Mouse (Mus musculus) heart, embryonic 15.5 days (tissue): ENCODE data around the gene Klhl4. TPM values are rescaled to one million over a fixed set of nuclear protein-coding genes. Genes with fewer than 3 reads are reported as not detected.

Source experiments
- ATAC-seq: fragments of 200-750 bp; cut with Nextera tagmentation; replicated peaks from 2 replicates; pipeline ENCODE4 v1.8.0; 2017; ENCODE audit warnings: low read depth, moderate TSS enrichment; ENCODE audit not compliant: insufficient number of reproducible peaks, insufficient read depth, low FRiP score
- H3K27ac ChIP-seq: fragments of 300-500 bp; sonication (generic); 2 replicates; pipeline ENCODE4 v1.5.1; 2015; ENCODE audit warnings: mild to moderate bottlenecking, inconsistent platforms
- H3K27me3 ChIP-seq: fragments of 300-500 bp; sonication (generic); 2 replicates; pipeline ENCODE4 v1.6.1; 2015; ENCODE audit warnings: inconsistent platforms
- H3K36me3 ChIP-seq: fragments of 300-500 bp; sonication (generic); 2 replicates; pipeline ENCODE4 v1.6.1; 2015; ENCODE audit warnings: mild to moderate bottlenecking, inconsistent platforms
- H3K4me1 ChIP-seq: fragments of 300-500 bp; sonication (generic); replicated peaks from 2 replicates; pipeline ENCODE4 v1.6.1; 2015; ENCODE audit warnings: inconsistent platforms
- H3K4me2 ChIP-seq: fragments of 300-500 bp; sonication (generic); 2 replicates; pipeline ENCODE4 v1.6.1; 2015; ENCODE audit warnings: inconsistent platforms, mild to moderate bottlenecking, moderate library complexity
- H3K4me3 ChIP-seq: fragments of 300-500 bp; sonication (generic); 2 replicates; pipeline ENCODE4 v1.5.1; 2015; ENCODE audit warnings: mild to moderate bottlenecking, inconsistent platforms
- H3K9ac ChIP-seq: fragments of 300-500 bp; sonication (generic); 2 replicates; pipeline ENCODE4 v1.6.1; 2015; ENCODE audit warnings: mild to moderate bottlenecking, inconsistent platforms
- H3K9me3 ChIP-seq: fragments of 300-500 bp; sonication (generic); replicated peaks from 2 replicates; pipeline ENCODE4 v1.6.1; 2016; ENCODE audit warnings: inconsistent platforms
- WGBS: fragments of 180-500 bp; shearing (Covaris S2); methylation state at CpG from one replicate; pipeline ENCODE4 v1.1.7; 2015; ENCODE audit warnings: mixed read lengths; 5-methylcytosine and 5-hydroxymethylcytosine counted together
- polyA plus RNA-seq: library from polyadenylated mRNA; unstranded; fragments of >200 nt; fragmentation: Nextera tagmentation; extraction: Ambion mirVana; gene quantifications from 2 replicates; pipeline ENCODE4 v1.2.1, GENCODE M21; 2015

Gene Klhl4
- 29.0 and 31.0 TPM in 2 replicates for polyA plus RNA-seq

DNA sequence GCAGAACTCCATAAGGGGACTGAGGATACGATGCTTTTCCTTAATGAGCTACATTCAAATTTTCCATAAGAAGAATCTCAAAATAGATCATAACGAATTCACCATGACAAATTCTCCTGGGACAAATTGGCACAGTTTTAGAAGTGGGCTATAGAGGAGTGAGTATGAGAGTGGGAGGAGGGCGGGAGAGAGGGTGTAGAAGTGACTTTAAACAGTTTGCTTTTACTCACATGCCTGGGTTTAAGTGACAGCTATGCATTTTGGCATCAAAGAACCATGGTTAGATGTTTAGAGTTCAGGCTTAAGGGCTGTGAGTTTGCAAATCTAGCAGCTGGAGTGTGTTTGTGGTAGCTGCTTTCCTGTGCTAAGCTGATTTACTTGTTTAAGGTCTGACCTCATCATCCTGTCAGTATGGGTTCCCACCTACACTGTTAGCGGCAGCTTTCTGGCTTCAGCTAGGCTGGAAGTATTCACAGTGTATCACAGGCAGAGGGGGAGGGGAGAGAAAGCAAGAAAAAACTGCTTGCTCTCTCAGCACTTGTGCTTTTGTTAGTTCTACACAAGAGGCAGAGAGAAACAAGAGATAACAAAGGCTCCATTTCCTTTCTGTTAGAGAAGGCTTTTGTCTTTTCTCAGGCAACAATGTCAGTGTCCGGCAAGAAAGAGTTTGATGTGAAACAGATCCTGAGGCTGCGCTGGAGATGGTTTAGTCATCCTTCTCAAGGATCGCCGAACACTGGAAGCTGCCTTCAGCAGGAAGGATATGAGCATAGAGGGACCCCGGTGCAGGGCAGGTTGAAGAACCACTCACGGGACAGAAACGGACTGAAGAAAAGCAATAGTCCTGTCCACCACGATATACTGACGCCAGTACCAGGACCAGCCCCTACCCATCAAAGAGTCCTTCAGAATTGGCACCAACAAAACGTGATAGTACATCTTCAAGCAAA, at the start of gene Klhl4:
TSS of gene Klhl4 (plus strand) at position 552 of the 950 bp plus-strand sequence.
- Histone ChIP-seq H3K4me1 (no peaks in the 10 kb centered on the region), H3K36me3 (no peaks in the 10 kb centered on the region), H3K9ac (no peak within 1 kb of the TSS)

DNA sequence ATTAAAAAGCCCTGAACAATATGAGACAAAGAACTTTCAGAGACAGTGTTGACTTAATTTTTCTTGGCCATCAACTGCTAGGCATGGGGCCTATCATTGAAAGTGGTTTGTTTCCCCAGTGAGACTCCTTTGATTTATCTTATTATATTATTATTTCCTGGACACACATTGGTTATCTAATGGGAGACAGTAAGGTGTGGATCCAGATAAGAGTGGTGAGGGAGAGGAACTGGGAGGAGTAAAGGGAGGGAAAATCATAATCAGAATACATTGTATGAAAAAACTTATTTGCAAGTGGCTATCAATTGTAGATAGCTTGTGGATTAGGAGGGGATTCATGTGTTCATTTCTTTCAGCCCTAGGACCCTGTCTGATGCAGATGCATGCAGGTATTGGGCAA, 10.0 kb downstream of the Klhl4 start:
- no peaks in the 10 kb centered on the region for H3K36me3 ChIP-seq
- H3K9ac ChIP-seq, result no peak overlapping the region
- no peaks in the 10 kb centered on the region for H3K9me3 ChIP-seq
- no peak overlapping the region for H3K4me2 ChIP-seq
- H3K27me3 ChIP-seq, result no peaks in the 10 kb centered on the region
- no peak overlapping the region for H3K4me3 ChIP-seq
- H3K4me1 ChIP-seq, result no peaks in the 10 kb centered on the region
- ATAC-seq, result no peak
- no peak overlapping the region for H3K27ac ChIP-seq

More for the DNA sequence above, at the start of gene Klhl4:
- no peaks in the 10 kb centered on the region for H3K9me3 ChIP-seq
- WGBS, result 26% methylated on average over 14 of the region's 14 CpGs
- H3K4me2 ChIP-seq, result peak within 1 kb of the TSS; percentile 57
- H3K27me3 ChIP-seq, result no peaks in the 10 kb centered on the region
- peak; percentile 86 for ATAC-seq
- H3K4me3 ChIP-seq, result peak within 1 kb of the TSS; percentile 43
- H3K27ac ChIP-seq, result peak within 1 kb of the TSS; percentile 72

DNA sequence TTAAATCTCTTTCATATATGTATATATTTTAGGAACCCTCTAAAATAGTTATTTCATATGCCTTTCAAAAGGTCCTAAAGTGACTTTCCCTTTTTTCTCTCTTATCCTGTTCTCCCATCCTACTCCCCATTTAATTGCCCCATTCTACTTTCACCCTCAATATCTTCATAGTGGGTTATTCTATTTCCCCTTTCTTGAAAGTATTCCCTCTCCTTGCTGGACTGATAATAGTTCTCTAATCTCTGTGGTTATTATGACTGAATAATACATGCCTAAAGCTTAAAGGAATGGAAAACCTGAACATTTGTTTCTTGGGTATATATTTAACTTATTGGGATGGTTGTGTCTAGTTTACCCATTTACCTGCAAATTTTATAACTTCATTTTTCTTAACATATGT, 12.6 kb downstream of the Klhl4 start:
- Histone ChIP-seq H3K27me3 (no peaks in the 10 kb centered on the region), H3K4me3 (no peak overlapping the region), H3K4me1 (no peaks in the 10 kb centered on the region), H3K4me2 (no peak overlapping the region), H3K9ac (no peak overlapping the region), H3K36me3 (no peaks in the 10 kb centered on the region), H3K27ac (no peak overlapping the region), H3K9me3 (no peaks in the 10 kb centered on the region)
- ATAC-seq, result no peak

DNA sequence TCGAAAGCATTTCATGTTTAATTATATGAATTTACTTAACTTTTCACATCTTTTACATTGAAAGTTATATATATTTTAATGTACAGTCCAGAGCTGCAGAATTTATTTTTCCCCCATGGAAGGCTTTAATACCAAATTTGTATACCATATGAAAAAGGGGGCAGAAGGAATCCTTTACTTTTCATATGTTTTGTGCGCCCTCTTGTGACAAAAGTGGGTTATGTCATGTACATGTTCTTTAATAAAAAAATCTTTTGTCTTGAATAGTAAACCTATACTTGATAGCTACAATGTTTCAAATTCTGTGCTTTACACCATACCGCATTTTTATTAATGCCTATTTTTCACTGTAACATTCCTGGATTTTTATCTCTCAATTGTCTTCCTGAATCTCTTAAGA, 84.0 kb downstream of the Klhl4 start:
- H3K36me3 ChIP-seq, result no peaks in the 10 kb centered on the region
- no peak overlapping the region for H3K4me3 ChIP-seq
- 35% methylated on average over 3 of the region's 3 CpGs for WGBS
- H3K4me1 ChIP-seq, result no peaks in the 10 kb centered on the region
- H3K4me2 ChIP-seq, result no peak overlapping the region
- no peak for ATAC-seq
- H3K9me3 ChIP-seq, result no peaks in the 10 kb centered on the region
- no peaks in the 10 kb centered on the region for H3K27me3 ChIP-seq
- no peak overlapping the region for H3K27ac ChIP-seq
- H3K9ac ChIP-seq, result no peak overlapping the region

DNA sequence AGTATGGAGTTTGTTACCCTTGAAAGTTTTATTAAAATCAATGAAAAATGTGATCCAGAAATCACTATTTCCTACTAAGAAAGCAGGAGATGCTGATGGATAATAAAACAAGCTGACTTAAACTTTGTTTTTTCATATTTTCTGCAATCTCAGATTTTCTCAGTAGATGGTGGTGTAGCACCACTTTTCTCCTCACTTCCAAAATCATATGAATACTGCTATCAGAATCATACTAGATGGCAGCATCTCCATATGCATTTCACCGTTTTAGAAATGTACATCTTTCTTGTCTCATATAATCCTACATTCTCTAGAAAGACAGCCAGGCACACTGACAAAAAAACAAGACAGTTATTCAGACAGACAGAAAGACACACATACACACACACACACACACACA, 108.2 kb downstream of the Klhl4 start:
- no peak for ATAC-seq
- no peaks in the 10 kb centered on the region for H3K27me3 ChIP-seq
- H3K4me2 ChIP-seq, result no peak overlapping the region
- no peak overlapping the region for H3K4me3 ChIP-seq
- 37% methylated on average over 1 of the region's 1 CpGs for WGBS
- H3K9ac ChIP-seq, result no peak overlapping the region
- no peaks in the 10 kb centered on the region for H3K4me1 ChIP-seq
- H3K36me3 ChIP-seq, result no peaks in the 10 kb centered on the region
- H3K9me3 ChIP-seq, result no peaks in the 10 kb centered on the region
- no peak overlapping the region for H3K27ac ChIP-seq
